Mouse (Mus musculus) left cerebral cortex, postnatal 25 days (tissue): ENCODE results near the gene Rbm34. TPM values are rescaled to one million over a fixed set of nuclear protein-coding genes. Genes with fewer than 3 reads are reported as not detected.

Experiments used
- DNase-seq, 2 experiments: peaks; one replicate each; pipeline ENCODE4 v3.0.0; 2022; ENCODE audit warnings: low spot score in 2 of 2, mixed read lengths in 1 of 2
- intact Hi-C: fragments of 180-260 bp; cut with DNase I; formaldehyde crosslinking; loops from one replicate; pipeline ENCODE4 v1.15.1; 2025
- total RNA-seq, 2 experiments: library from RNA; stranded (reverse); gene quantifications; 2 replicates each; pipeline ENCODE4 v1.2.3; 2021

Gene Rbm34
- total RNA-seq, 2 experiments from 2014 or later = 13.2 to 14.2 TPM

GRCm38 (mm10) chr8:126903224-126903895, 67.5 kb downstream of the Rbm34 start:
- DNase-seq = no peak
- intact Hi-C loops = no loop called here

DNA sequence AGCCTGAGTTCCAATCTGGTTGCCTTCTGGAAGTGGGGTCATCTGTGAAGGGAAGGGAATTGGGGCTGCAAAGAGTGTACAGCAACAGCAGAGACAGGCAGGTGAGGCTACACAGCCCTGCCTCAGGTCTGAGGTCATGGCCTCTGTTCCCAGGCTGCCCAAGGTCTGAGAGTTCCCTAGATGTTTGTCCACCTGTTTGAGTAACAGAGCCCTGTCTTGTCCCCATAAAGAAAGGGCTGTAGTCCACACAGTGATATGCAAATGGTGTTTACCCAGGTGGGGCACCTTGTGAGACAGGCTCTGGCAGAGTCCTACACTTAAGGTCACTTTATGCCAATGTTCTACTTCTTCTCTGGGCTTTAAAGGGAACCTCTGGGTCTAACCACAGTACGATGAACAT, 69.3 kb downstream of the Rbm34 start:
- no peak for DNase-seq
- intact Hi-C loops = no loop called here

DNA sequence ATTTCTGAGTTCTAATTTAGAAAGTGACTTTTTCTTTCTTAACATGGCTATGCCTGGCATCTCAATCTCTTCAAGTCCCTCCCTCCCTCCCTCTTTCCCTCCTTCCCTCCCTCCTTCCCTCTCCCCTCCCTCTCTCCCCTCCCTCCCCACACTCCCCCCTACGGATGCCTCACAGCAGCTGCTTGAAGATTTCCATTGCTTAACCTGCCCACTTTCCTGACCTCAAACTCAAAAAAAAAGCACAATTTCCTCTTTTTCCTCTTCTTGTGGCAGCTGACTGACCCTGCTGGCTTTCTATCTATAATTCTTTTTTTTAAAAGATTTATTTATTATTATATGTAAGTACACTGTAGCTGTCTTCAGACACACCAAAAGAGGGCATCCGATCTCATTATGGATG, 69.8 kb downstream of the Rbm34 start:
- no peak for DNase-seq
- intact Hi-C loops = no loop called here

Other genes with a start within 250 kb of the Rbm34 start
- gene Tomm20, start 25.2 kb downstream of the Rbm34 start, total RNA-seq = 100 to 1,000 TPM; 174 to 189 TPM
- 10 to 100 TPM; 14.4 to 21.6 TPM for gene Pard3, start 92.8 kb upstream of the Rbm34 start, total RNA-seq